Mouse (Mus musculus) embryonic facial prominence, embryonic 10.5 days (tissue): ENCODE data around the gene Tulp2. TPM values are rescaled to one million over a fixed set of nuclear protein-coding genes. Genes with fewer than 3 reads are reported as not detected.

ENCODE experiments used
- DNase-seq: peaks from one replicate; pipeline ENCODE4 v3.0.0-alpha.2; 2017; ENCODE audit warnings: low spot score
- H3K27ac ChIP-seq: fragments of 300-500 bp; sonication (generic); replicated peaks from 2 replicates; pipeline ENCODE4 v1.5.1; 2016; ENCODE audit warnings: mild to moderate bottlenecking
- H3K27me3 ChIP-seq: fragments of 300-500 bp; sonication (generic); replicated peaks from 2 replicates; pipeline ENCODE4 v1.6.1; 2016; ENCODE audit warnings: low read depth, mild to moderate bottlenecking; ENCODE audit not compliant: poor library complexity, severe bottlenecking
- H3K36me3 ChIP-seq: fragments of 300-500 bp; sonication (generic); replicated peaks from 2 replicates; pipeline ENCODE4 v1.6.1; 2016; ENCODE audit warnings: mild to moderate bottlenecking, moderate library complexity
- H3K4me1 ChIP-seq: fragments of 300-500 bp; sonication (generic); 2 replicates; pipeline ENCODE4 v1.6.1; 2016
- H3K4me3 ChIP-seq: fragments of 300-500 bp; sonication (generic); 2 replicates; pipeline ENCODE4 v1.5.1; 2016; ENCODE audit warnings: mild to moderate bottlenecking, moderate library complexity
- H3K9me3 ChIP-seq: fragments of 300-500 bp; sonication (generic); 2 replicates; pipeline ENCODE4 v1.6.1; 2016; ENCODE audit warnings: mild to moderate bottlenecking
- WGBS: fragments of 180-500 bp; shearing (Covaris S2); methylation state at CpG from one replicate; pipeline ENCODE4 v1.1.7; 2016; 5-methylcytosine and 5-hydroxymethylcytosine counted together
- polyA plus RNA-seq: library from polyadenylated mRNA; unstranded; fragments of >200 nt; fragmentation: Nextera tagmentation; extraction: Ambion mirVana; gene quantifications from 2 replicates; pipeline ENCODE4 v1.2.1, GENCODE M21; 2016

Gene Tulp2
- polyA plus RNA-seq, 1 experiment from 2014 or later: 1.4 TPM

DNA sequence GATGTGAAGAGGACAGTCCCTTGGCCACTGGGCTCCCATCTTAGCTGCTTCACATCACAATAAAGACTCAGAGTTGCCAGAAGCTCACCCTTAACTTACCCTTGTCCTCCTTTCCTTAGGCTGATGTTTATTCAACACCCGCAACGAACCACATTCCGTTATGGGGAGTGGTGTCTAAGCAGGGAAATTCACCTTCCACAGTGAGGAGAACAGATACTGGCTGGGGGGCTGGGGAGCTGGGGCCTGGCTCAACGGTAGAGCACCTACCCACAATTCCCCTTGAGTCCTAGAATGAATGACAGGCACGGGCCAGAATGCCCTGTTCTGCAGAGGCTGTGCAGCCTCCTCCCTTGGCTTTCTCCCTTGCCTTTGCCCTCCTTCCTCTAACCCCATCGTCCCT is 77.2 kb downstream of the Tulp2 start:
- H3K36me3 ChIP-seq: no peaks in the 10 kb centered on the region
- no peaks in the 10 kb centered on the region for H3K9me3 ChIP-seq
- H3K4me3 ChIP-seq: no peak overlapping the region
- no peak for DNase-seq
- no peak overlapping the region for H3K27ac ChIP-seq
- H3K27me3 ChIP-seq: no peaks in the 10 kb centered on the region
- WGBS: 68% methylated on average over 6 of the region's 6 CpGs
- H3K4me1 ChIP-seq: peaks cover 39% of the 10 kb centered on the region

DNA sequence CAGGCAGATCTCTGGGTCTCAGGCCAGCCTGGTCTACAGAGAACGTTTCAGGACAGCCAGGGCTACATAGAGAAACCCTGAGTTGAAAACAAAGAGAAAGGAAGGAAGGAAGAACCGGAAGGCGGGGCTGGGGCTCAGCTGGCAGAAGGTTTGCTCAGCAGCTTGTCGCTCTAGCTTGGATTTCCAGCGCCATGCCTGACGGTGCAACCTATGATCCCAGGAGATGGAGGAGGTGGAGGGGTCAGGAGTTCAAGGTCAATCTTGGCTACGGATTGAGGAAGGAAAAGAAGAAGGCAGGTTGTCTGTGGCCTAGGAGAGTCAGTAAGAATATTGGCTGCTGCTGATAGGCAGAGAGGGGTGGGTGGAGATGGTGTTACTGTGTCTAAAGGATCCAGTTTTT is 78.6 kb downstream of the Tulp2 start:
- no peaks in the 10 kb centered on the region for H3K27me3 ChIP-seq
- WGBS: 85% methylated on average over 7 of the region's 7 CpGs
- no peak overlapping the region for H3K27ac ChIP-seq

DNA sequence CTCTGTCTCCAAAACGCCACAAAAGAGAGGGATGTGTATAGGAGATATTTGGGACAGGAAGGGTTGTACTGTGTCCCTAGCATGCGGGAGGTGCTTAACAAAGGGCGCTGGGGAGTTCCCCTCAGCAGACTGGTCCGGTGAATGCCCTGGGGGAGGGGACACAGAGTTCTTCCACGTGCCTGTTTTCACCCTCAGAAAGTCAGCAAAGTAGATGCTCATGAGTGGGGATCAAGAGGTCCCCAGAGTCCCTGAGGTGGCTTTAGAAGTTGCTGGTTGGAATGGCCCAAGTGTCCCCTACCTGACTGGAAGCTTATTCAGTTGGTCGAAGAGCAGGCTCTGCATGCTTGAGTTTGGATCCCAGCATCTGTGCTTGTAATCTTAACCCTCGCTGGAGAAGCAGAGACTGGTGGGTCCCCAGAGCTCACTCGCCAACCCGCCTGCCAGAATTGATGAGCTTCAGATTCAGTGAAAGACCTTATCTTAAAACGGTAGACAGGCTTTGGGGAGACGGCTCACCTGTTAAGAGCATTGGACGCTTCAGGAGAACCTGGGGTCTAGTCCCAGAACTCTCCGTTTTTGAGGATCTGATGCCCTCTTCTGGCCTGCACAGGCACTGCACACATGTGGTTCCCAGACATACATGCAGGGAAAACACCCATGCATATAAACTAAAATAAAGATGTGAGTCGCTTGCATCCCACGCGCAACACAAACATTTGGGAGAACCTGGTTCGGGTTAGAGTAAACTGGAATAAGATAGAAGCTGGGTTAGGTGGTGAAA is 79.4 kb downstream of the Tulp2 start:
- Histone ChIP-seq H3K27me3 (no peaks in the 10 kb centered on the region), H3K9me3 (no peaks in the 10 kb centered on the region), H3K4me1 (peaks cover 32% of the 10 kb centered on the region), H3K4me3 (peak overlapping the region; percentile 18; the same call in 1 of the 2 replicates), H3K36me3 (no peaks in the 10 kb centered on the region), H3K27ac (0 out of 2 replicates have a peak overlapping the region, but pooled peaks have one; percentile 54)
- peak; percentile 81 for DNase-seq
- 28% methylated on average over 17 of the region's 17 CpGs for WGBS

More for the DNA sequence above, 78.6 kb downstream of the Tulp2 start:
- DNase-seq: no peak
- Histone ChIP-seq H3K4me3 (no peak overlapping the region), H3K36me3 (no peaks in the 10 kb centered on the region), H3K4me1 (peaks cover 32% of the 10 kb centered on the region), H3K9me3 (no peaks in the 10 kb centered on the region)

DNA sequence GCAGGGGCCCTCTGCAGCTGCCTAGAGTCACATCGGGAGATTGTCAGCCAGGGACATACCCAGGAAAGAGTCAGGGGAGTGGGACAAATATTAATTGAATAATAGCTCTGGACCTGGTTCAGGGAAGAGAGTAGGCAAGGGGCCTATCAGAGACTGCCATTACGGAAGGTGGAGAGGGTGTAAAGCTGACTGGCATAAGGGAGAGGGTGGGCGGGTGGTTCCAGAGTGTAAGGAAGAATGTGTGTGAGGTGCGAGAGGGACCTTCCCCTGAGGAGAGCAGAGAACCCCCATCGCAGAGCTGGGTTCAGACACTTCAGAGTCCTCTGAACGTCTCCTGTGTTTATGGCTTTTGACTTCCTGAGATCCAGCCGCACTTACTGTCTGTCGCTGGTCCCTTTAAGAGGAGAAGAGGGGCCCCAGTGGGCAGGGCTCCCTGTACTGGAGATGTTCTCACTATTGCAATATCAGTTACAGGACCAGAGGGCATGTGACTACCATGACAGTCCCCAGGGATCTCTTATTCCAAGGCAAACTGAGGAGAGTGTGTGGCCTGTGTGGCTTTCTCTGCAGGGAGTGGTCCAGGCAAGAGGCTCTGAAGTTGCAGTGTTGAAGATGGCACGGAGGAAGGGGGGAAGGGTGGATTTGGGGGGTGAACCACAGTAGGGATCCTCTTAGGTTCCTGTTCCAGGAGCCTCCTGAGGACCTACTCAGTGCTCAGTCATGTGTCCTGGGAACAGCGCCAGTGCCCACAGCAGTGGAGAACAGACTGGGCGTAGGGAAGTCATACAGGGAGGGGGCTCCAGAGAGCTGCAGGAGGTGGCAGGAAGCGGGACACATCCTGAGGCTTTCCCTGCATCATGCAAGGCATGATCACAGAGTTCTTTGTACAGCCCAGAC is 80.2 kb downstream of the Tulp2 start:
- Histone ChIP-seq H3K27me3 (no peaks in the 10 kb centered on the region), H3K4me3 (peak overlapping the region; percentile 18; the same call in 1 of the 2 replicates), H3K27ac (0 out of 2 replicates have a peak overlapping the region, but pooled peaks have one; percentile 54), H3K9me3 (no peaks in the 10 kb centered on the region), H3K36me3 (no peaks in the 10 kb centered on the region), H3K4me1 (peaks cover 26% of the 10 kb centered on the region)
- 52% methylated on average over 12 of the region's 12 CpGs for WGBS
- DNase-seq: no peak

DNA sequence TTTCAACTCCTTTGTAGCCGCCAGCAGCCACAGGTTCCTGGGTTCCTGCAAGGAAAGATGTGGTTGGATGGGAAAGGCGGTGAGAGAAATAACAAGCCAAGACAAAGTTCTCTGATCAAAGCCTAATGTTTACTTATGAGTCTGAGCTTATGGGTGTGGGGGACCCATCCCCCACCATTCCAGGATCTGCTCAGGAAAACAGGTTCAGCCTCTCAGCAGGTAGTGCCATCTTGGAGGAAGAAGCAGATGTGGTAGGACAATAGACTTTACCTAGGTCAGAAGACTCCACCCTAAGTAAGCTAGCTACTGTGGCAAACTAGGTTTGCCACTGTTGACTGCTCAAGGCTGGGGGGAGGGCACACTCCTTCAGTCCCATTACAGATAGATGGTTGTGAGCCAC is 83.1 kb downstream of the Tulp2 start:
- Histone ChIP-seq H3K27me3 (no peaks in the 10 kb centered on the region), H3K27ac (no peak overlapping the region), H3K4me3 (no peak overlapping the region), H3K4me1 (peaks cover 39% of the 10 kb centered on the region), H3K9me3 (no peaks in the 10 kb centered on the region), H3K36me3 (no peaks in the 10 kb centered on the region)
- 81% methylated on average over 2 of the region's 2 CpGs for WGBS
- no peak for DNase-seq

DNA sequence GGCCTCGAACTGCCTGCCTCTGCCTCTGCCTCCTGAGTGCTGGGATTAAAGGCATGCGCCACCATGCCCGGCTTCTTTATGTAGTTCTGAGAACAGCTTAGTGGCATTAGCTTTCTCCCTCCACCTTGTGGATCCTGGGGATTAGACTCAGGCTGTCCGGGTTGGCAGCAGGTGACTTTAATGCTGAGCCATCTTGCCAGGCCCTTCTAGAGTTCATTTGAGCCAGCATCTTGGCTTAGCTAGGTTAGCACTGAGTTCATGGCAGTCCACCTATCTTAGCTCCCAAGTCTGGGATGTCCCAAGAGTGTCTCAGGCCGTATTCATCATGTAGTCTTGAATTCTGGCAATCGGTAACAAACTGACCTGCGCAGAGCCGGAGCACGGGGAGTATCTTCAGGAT is 83.8 kb downstream of the Tulp2 start:
- H3K4me3 ChIP-seq: no peak overlapping the region
- no peak for DNase-seq
- no peaks in the 10 kb centered on the region for H3K27me3 ChIP-seq
- H3K27ac ChIP-seq: no peak overlapping the region
- peaks cover 46% of the 10 kb centered on the region for H3K4me1 ChIP-seq
- no peaks in the 10 kb centered on the region for H3K9me3 ChIP-seq
- H3K36me3 ChIP-seq: no peaks in the 10 kb centered on the region
- WGBS: 90% methylated on average over 9 of the region's 9 CpGs

DNA sequence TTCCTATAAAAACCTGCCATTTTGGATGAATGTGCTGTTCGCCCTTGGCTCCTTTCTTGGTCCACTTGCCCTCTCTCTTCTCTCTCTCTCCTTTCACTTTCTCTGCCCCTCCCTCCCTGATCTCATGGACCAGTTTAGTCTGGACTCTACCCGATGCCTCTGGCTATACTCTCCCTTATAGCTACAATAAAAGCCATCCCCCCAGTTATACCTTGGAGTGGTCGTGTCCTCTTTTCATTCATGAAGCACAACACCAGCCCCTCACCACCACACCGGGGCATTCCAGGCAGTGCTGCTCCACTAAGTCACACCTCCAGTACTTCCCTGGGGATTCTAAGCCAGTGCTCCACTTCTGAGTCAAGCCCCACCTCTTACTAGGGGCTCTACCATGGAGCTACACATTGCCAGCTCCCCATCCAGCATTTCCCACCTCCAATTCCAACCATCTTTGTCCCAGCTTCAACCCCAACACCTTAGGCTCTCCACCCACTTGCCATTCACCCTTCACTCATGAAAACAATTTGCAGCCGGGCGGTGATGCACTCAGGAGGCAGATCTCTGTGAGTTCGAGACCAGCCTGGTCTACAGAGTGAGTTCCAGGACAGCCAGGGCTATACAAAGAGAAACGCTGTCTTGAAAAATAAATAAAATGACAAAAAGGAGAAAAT is 85.6 kb downstream of the Tulp2 start:
- no peaks in the 10 kb centered on the region for H3K27me3 ChIP-seq
- no peak for DNase-seq
- 67% methylated on average over 8 of the region's 8 CpGs for WGBS
- peaks cover 46% of the 10 kb centered on the region for H3K4me1 ChIP-seq
- H3K36me3 ChIP-seq: no peaks in the 10 kb centered on the region
- H3K4me3 ChIP-seq: peak overlapping the region; percentile 62
- peak overlapping the region; percentile 87 for H3K27ac ChIP-seq
- no peaks in the 10 kb centered on the region for H3K9me3 ChIP-seq

DNA sequence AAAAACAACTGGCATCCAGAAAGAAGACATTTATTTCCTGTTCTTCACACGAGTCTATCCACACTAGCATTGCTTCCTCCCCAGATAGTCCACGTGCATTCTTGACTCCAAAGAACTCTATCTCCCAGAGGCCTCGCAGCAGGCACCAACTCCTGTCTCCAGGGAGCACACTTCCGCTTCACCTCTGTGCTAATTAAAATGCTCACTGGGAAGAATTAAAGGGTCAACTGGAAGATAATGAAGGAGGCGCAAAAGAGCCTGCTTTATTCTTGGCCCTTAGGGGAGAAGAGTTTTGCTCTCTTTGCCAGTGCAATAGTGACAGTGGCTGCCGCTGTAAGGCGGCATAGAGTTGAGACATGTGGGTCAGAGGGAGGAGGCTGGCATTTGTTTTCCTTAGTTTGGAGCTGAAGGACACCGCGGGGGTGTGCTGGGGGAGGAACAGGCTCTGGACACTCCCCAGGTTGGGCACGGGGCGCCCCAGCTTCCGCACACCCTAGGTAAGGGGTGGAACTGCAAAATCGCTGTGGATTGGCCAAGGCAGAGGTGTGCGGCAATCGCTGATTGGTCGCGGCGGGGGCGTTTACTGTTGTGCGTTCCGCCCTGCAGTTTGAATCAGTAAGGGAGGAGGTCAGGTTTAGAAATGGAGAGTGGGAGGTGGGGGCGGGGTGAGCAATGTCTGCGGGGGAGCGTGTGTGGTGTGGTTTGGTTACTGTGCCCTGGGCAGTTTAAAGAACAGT is 86.3 kb downstream of the Tulp2 start:
- WGBS: 1% methylated on average over 24 of the region's 24 CpGs
- Histone ChIP-seq H3K27ac (peak overlapping the region; percentile 87), H3K4me1 (peaks cover 43% of the 10 kb centered on the region), H3K4me3 (peak overlapping the region; percentile 62), H3K27me3 (no peaks in the 10 kb centered on the region), H3K36me3 (no peaks in the 10 kb centered on the region), H3K9me3 (no peaks in the 10 kb centered on the region)
- peak; percentile 95 for DNase-seq

DNA sequence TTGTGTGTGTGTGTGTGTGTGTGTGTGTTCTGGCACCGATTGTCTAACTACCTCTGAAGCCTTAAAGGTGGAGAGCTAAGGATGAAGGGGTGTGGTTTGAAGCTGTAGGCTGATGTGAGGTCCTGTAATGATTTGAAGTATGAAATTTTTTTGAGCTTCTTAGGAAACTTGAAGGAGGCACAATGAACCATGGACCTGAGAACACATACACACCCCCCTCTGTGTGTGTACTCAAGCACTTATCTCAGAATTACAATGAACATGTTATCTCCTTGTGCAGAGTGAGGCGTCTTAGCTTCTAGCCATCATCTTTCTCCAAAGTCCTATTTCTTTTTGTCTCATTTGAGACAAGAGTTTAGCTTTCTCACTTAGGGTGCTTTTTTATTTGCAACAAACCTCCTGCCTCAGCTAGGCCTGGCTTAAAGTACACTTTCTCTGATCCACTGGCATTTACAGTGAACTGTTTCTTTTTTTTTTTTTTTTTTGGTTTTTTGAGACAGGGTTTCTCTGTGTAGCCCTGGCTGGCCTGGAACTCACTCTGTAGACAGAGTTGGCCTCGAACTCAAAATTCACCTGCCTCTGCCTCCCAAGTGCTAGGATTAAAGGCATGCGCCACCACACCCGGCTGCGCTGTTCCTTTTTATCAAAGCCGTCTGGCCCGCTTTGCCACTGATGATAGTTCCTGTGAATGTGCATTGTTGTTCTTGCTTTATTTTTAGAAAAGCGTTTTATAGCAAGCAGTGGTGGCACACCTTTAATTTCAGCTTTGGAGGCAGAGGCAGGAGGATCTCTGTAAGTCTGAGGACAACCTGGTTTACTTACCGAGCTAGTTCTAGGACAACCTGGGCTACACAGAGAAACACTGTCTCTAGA is 87.2 kb downstream of the Tulp2 start:
- H3K4me1 ChIP-seq: peaks cover 43% of the 10 kb centered on the region
- H3K27ac ChIP-seq: peak overlapping the region; percentile 87
- peak overlapping the region; percentile 62 for H3K4me3 ChIP-seq
- DNase-seq: no peak
- peaks cover 3% of the 10 kb centered on the region; the same call in 1 of the 2 replicates for H3K36me3 ChIP-seq
- H3K27me3 ChIP-seq: no peaks in the 10 kb centered on the region
- WGBS: 78% methylated on average over 10 of the region's 10 CpGs
- no peaks in the 10 kb centered on the region for H3K9me3 ChIP-seq

DNA sequence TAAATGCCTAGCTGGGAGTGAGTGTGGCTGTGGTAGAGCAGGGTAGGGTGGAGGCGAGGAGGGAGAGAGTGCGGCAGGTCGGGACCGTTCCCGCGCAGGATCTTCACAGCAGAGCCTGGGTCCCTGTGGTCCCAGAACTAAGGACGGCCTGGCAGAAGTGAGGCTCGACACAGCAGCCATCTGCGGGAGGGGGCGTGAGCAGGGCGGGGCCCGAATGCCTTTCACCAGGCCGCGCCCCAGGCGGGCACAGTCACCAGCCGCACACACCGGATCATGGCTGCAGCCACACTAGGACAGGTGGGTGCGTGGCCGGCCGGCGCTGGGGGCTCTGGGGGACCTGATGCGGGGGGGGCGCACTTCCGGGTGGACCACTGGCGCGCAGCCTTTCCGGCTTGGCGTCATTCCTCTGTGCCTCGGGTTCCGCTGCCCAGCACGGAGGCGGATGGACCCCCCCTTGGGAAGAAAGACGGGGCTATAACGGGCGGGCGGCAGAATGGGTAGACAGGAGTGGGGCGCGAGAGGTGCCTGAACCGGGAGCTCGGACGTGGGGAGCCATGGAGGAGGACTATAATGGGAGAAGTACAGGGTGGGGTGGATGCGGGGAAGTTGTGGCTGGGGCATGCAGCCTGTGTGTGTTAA is 88.5 kb downstream of the Tulp2 start, which contains the start of gene Bcat2:
Bcat2 (plus strand) TSS at position 51 of the 639 bp plus-strand sequence.
- Histone ChIP-seq H3K36me3 (peaks cover 5% of the 10 kb centered on the region; the same call in 1 of the 2 replicates), H3K4me1 (peaks cover 47% of the 10 kb centered on the region), H3K4me3 (peak within 1 kb of the TSS; percentile 85), H3K9me3 (no peaks in the 10 kb centered on the region), H3K27me3 (no peaks in the 10 kb centered on the region), H3K27ac (peak within 1 kb of the TSS; percentile 94)
- WGBS: under 1% methylated on average over 42 of the region's 42 CpGs
- peak; percentile 88 for DNase-seq

DNA sequence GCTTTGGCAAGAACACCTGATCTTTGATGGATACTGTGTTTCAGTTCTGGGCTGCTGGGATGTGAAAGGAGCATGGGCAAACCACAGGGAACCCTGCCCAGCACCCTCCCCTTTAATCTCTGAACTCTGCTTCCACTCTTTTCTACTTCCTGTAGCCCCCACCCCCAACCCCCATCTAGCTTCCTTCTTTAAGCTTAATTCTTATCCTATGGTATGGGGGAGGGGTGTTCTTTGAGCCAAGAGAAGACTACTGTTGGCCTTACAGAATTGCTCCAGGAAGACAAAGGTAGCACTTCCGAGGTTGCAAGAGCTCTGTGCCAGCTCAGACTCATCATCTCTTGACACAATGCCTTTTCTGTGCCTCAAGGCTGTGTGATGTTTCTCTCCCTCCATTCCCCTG is 90.3 kb downstream of the Tulp2 start:
- no peak for DNase-seq
- 39% methylated on average over 1 of the region's 1 CpGs for WGBS
- H3K36me3 ChIP-seq: peaks cover 20% of the 10 kb centered on the region

More for the DNA sequence above, 90.3 kb downstream of the Tulp2 start:
- H3K4me3 ChIP-seq: 0 out of 2 replicates have a peak overlapping the region, but pooled peaks have one; percentile 26
- no peaks in the 10 kb centered on the region for H3K9me3 ChIP-seq
- H3K4me1 ChIP-seq: peaks cover 47% of the 10 kb centered on the region
- peak overlapping the region; percentile 35 for H3K27ac ChIP-seq
- H3K27me3 ChIP-seq: no peaks in the 10 kb centered on the region
